Mouse (Mus musculus) Patski (cell line): Measurements from ENCODE around the gene Fam78a. TPM values are rescaled to one million over a fixed set of nuclear protein-coding genes. Genes with fewer than 3 reads are reported as not detected.

ENCODE experiments used
- ATAC-seq: fragments of 100-300 bp; one replicate; pipeline ENCODE4 v1.8.0; 2021
- CTCF ChIA-PET: fragments of 350-600 bp; sonication (Branson Sonifier 250); formaldehyde crosslinking; loops from one replicate; lab custom pipeline; 2022; ENCODE audit warnings: inconsistent platforms; lab: Charles Lee
- POLR2A ChIA-PET: fragments of 350-600 bp; sonication (Branson Sonifier 250); formaldehyde crosslinking; loops from one replicate; lab custom pipeline; 2022; ENCODE audit warnings: antibody characterized with exemption, inconsistent platforms; lab: Charles Lee
- DNase-seq: peaks from one replicate; pipeline ENCODE4 v3.0.0-alpha.2; 2011; ENCODE audit warnings: low read depth, low spot score
- H3K27me3 ChIP-seq: fragments of 371-371 bp; one replicate; pipeline ENCODE4 v1.5.1; 2021
- CTCF ChIP-seq: fragments of 100-300 bp; IDR thresholded peaks from one replicate; pipeline ENCODE4 v1.5.1; 2021
- in situ Hi-C: fragments of 300-500 bp; cut with MboI; formaldehyde crosslinking; loops from 3 replicates; pipeline ENCODE4 v1.11.1; 2018; ENCODE audit warnings: low pct_unique_long_range_greater_than_20kb, mixed read lengths
- polyA plus RNA-seq: library from polyadenylated mRNA; unstranded; gene quantifications from one replicate; pipeline ENCODE4 v1.2.3, GENCODE M21; 2021

The Fam78a gene
- polyA plus RNA-seq, 1 experiment from 2014 or later, result 0.08 TPM

DNA sequence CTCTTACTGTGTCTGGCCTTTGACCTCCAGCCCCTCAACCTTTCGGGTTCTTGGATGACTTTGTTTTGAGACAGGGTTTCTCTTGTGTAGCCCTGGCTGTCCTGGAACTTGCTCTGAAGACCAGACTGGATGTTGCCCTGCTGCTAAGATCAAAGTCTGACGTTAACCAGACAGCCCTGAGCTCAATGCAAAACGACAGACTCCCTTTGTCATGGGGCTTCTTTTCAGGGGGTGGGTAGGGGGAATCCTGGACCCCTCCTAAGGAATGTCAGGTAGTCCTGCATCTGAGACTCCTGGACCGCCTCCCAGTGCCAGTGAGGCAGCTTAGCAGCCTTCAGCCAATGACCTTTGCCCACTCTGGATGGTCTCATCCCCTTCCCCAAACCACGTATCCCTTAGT lies 25.9 kb downstream of the Fam78a start:
- in situ Hi-C loops, result no loop called here
- H3K27me3 ChIP-seq, result peaks cover 10% of the 10 kb centered on the region
- TF ChIP-seq CTCF, result no peak
- ATAC-seq (no peak), DNase-seq (no peak)
- POLR2A ChIA-PET, result no interaction called here
- CTCF ChIA-PET, result no interaction called here

DNA sequence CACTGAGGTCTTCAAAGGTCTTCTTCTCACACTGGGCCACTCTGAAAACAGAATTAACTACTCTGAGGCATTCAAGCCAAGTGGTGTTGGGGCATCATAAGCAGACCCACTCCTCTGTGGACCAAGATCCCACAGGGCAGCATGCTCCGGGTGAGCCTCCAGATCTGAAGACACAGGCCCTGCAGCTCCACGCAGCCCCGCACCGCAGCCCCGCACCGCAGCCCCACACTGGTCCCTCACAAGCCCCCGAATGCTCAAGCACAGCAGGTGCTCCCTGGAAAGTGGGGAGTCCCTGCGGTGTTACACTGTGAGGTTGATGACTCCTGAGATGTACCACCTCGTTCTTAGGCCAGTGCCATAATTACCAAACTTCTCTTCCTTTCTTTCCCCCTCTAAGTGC lies 26.4 kb downstream of the Fam78a start:
- ChIA-PET CTCF (no interaction called here), POLR2A (no interaction called here)
- peaks cover 5% of the 10 kb centered on the region for H3K27me3 ChIP-seq
- no peak for TF ChIP-seq CTCF
- in situ Hi-C loops, result no loop called here
- DNase-seq, result no peak
- no peak for ATAC-seq

DNA sequence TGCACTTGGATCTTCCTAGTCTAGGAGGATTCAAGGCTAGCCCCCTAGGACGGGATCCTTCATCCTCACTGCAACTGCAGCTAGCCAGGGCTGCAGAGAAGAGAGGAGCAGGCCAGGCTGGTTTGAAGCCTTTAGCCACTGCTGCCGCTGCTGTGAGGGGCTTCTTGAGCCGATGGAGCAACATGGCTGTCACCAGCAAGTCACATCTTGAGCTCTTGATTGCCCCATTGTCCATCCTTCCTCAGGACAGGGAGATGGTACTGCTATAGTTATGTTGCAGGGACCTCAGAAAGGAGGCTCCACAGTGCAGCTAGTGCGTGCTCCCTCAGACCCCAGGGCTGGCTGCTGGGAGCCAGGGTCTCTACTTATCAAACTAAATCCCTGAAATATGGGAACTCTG lies 26.9 kb downstream of the Fam78a start:
- ATAC-seq, result no peak
- H3K27me3 ChIP-seq, result peaks cover 4% of the 10 kb centered on the region
- DNase-seq, result no peak
- in situ Hi-C loops, result no loop called here
- ChIA-PET CTCF (no interaction called here), POLR2A (no interaction called here)
- TF ChIP-seq CTCF, result no peak

DNA sequence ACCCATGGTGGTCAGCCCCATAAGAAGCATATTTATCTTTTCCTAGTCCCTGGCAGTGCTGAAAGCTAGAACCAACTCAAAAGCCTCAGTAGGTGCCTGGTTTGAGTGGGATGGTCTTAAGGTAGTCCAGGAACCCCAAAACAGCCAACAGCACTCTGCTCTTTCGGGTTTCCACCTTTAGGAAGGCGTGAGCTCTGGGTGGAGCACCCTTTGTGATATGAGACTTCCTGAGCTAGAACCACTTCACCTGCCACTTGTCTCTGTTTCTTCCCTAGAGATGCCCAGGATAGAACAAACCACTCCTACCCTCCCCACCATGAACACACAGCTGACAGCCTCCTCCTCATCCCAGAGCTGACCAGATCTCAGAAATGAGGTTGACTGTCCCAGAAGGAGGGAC lies 27.3 kb downstream of the Fam78a start:
- in situ Hi-C loops, result no loop called here
- no peak for TF ChIP-seq CTCF
- ChIA-PET POLR2A (no interaction called here), CTCF (no interaction called here)
- peaks cover 4% of the 10 kb centered on the region for H3K27me3 ChIP-seq
- ATAC-seq (no peak), DNase-seq (no peak)

DNA sequence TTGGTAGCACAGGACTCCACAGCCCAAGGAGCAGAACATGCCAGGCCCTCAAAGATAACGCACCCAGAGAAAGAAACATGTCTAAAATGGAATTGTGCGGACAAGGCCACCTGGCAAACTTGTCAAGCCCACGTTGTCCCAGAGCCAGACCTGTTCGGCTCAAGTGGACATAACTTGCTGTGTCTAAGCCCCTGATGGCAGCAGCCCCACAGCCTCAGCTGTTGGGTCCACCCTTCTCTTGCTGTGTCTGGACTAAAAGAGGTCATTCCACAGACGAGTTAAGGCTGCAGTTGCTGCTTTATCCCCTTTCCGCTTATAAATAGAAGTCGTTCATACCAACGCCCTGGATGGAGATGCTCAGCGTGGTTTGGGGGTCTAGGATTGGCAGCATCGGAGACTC lies 28.1 kb downstream of the Fam78a start:
- CTCF ChIA-PET, result no interaction called here

DNA sequence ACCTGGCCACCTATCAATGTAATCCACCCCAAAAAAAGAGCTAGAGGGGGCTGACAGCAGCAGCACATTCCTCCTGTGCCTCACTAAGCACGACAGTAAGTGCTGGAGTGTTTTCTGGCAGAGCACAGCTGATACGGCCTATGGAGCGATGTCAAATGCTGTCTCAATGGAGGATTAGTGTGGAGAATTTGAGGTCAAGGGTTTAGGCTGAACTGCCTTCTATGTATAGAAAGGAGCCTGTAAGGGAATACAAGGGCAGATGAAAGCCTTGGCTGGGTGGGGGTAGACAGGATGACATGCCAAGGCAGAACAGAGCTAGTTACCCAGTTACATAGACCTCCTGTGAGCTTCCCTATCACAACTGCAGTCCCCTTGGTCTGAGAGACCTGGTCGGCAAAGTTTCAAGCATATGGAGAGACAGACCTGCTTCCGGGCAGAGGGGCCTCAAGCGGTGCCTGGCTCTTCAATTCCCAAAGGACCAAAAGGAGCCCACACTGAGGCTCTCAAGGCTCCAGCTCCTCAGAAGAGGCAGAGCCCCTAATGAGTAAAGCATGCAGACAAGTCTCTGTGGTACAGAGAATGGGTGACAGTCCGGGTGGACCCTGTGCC lies 29.2 kb downstream of the Fam78a start:
- POLR2A ChIA-PET, result no interaction called here
- H3K27me3 ChIP-seq, result peaks cover 4% of the 10 kb centered on the region
- in situ Hi-C loops, result no loop called here
- CTCF ChIA-PET, result no interaction called here
- DNase-seq, result no peak
- no peak for ATAC-seq
- no peak for TF ChIP-seq CTCF

More for the DNA sequence above, 28.1 kb downstream of the Fam78a start:
- POLR2A ChIA-PET, result no interaction called here
- DNase-seq (no peak), ATAC-seq (no peak)
- TF ChIP-seq CTCF, result no peak
- in situ Hi-C loops, result no loop called here
- H3K27me3 ChIP-seq, result peaks cover 4% of the 10 kb centered on the region

DNA sequence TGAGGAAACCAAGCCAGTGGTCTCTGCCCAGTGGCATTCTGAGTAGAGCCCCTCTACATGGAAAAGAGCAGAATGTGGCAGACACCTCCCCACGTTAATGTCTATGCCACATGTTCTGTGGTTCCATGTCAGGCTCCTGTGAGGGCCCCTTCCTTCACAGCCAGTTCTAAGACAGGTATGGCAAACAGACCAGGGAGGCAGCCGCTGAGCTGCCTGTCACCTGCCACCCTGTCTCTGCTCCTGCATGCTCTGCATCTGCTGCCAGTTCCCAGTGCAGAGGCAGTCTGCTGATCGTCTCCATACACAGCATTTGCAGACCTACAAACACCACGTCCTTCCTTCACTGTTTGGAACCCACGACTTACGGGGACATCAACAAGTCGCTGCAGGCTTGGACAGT lies 32.2 kb downstream of the Fam78a start:
- CTCF ChIA-PET, result no interaction called here
- POLR2A ChIA-PET, result no interaction called here
- ATAC-seq (no peak), DNase-seq (no peak)
- no peaks in the 10 kb centered on the region for H3K27me3 ChIP-seq
- in situ Hi-C loops, result no loop called here
- TF ChIP-seq CTCF, result no peak

DNA sequence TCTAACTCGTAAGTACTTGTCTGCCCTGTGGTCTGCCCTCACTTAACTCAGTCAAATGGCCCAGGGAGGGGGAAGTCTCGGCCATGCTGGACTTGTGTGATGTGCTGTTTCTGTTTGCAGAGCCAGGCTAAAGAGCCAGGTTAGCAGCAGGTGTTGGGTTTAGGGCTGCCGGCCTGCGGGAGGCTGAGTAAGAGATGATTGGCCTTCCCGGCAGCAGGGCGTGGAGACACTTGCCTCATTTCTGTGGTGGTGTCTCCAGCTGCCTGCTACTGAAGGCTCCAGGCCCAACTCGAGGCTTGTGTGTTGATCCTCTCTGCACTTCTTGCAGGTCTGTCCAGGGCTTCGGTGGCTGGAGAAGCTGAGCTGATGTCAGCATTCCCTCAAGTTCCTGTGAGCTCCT lies 32.9 kb downstream of the Fam78a start:
- no peak for DNase-seq
- no peaks in the 10 kb centered on the region for H3K27me3 ChIP-seq
- in situ Hi-C loops, result no loop called here
- no peak for ATAC-seq
- TF ChIP-seq CTCF, result no peak
- ChIA-PET CTCF (no interaction called here), POLR2A (no interaction called here)

DNA sequence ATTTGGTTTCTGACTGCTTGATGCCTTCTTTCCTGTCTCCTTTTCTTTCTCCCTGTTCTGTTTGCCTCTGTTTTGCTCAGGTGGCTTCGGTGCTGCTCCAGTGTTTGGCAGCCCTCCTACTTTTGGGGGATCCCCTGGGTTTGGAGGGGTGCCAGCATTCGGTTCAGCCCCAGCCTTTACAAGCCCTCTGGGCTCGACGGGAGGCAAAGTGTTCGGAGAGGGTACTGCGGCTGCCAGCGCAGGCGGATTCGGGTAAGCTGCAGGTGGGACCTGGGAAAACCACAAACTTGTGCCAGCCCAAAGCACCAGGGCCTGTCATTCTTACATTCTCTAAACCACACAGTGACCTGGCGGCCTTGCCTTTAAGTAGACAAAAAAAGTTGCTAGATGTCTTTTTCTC lies 37.3 kb downstream of the Fam78a start:
- CTCF ChIA-PET, result no interaction called here
- H3K27me3 ChIP-seq, result no peaks in the 10 kb centered on the region
- TF ChIP-seq CTCF, result no peak
- POLR2A ChIA-PET, result no interaction called here
- ATAC-seq (no peak), DNase-seq (no peak)
- in situ Hi-C loops, result no loop called here

DNA sequence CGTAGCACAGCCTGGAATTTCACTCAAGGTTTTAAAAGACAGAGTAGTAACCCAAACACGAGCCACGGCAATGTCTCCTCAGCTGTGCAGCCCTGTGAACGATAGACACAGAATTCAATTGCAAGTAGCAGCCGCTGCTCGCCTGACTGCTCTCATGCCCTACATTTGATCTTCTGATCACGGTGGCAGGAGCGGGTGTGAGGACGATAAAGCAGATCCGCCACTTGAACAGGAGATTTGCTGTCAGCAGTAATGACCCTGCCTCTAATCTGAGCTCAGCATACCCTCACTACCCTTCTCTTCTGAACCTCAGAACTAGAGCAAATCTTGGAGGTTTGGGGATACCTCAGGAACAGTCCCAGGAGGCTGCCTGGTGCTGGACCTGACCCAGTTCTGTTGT lies 38.6 kb downstream of the Fam78a start:
- ChIA-PET CTCF (no interaction called here), POLR2A (interaction anchor here (0.6 kb wide), 1 partner anchor 59 kb away, joined by 3 read pairs; no protein-coding TSS in a partner anchor)
- no peaks in the 10 kb centered on the region for H3K27me3 ChIP-seq
- DNase-seq, result no peak
- in situ Hi-C loops, result no loop called here
- no peak for ATAC-seq
- no peak for TF ChIP-seq CTCF

DNA sequence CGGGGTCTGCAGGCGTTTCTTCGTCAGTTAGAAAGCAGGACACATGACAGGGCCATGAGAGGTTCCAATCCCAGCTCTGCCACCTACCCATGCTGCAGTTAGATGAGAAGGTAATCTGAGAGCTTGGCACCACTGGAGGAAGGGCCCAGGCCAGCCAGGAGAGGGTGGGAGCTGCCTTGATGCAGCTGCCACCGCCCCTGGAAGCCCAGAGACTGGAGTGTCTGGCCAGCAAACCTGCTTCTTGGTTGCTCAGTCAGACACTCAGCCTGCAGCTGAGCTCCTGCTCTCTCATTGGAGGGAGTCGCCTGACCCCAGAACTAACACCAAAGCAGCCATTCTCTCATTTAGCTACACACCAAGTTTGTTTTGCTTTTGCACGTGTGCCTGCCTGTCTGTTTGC lies 39.3 kb downstream of the Fam78a start:
- ChIA-PET CTCF (interaction anchor here (1.0 to 1.1 kb wide), 2 partner anchors 17 to 25 kb away, joined by 3 read pairs; no protein-coding TSS in a partner anchor), POLR2A (interaction anchor here (0.6 kb wide), 1 partner anchor 60 kb away, joined by 3 read pairs; no protein-coding TSS in a partner anchor)
- in situ Hi-C loops, result no loop called here
- DNase-seq (no peak), ATAC-seq (no peak)
- no peaks in the 10 kb centered on the region for H3K27me3 ChIP-seq
- TF ChIP-seq CTCF, result no peak

DNA sequence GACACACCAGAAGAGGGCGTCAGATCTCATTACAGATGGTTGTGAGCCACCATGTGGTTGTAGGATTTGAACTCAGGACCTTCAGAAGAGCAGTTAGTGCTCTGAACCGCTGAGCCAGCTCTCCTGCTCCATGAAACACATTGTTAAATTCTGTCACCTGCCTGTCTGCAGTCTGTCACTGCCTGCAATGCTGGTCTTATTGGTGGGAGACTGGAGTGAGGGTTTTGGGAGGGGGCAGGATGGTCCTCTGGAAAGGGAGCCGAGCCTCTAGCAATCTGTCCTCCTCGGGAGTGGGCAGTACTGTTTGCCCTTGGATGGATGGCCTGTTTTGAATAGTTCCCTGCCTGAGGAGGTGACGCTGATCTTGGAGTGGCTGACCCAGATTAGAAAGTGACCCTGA lies 40.8 kb downstream of the Fam78a start:
- DNase-seq, result no peak
- no peak for ATAC-seq
- TF ChIP-seq CTCF, result no peak
- CTCF ChIA-PET, result no interaction called here
- in situ Hi-C loops, result no loop called here
- no peaks in the 10 kb centered on the region for H3K27me3 ChIP-seq
- POLR2A ChIA-PET, result no interaction called here
